Mouse (Mus musculus) embryonic stem cell, embryonic (primary cell): ENCODE measurements at regions not wholly inside any gene's neighbourhood (a gene's known extent, or its start where the extent isn't known, plus 50 kb on each side); places are given as distances from the start of the nearest gene placed in this dataset.

Experiments used
- CTCF ChIA-PET, 4 experiments: fragments of 300-600 bp in 2 of 4; fragments of 350-600 bp in 2 of 4; sonication (Branson Sonifier 250); formaldehyde crosslinking; loops; one replicate each; lab custom pipeline; 2022; ENCODE audit warnings: inconsistent platforms in 2 of 4; lab: Charles Lee
- POLR2A ChIA-PET, 4 experiments: fragments of 300-600 bp in 2 of 4; fragments of 350-600 bp in 2 of 4; sonication (Branson Sonifier 250); formaldehyde crosslinking; loops; one replicate each; lab custom pipeline; 2022; ENCODE audit warnings: antibody characterized with exemption in 4 of 4, inconsistent platforms in 1 of 4; lab: Charles Lee

DNA sequence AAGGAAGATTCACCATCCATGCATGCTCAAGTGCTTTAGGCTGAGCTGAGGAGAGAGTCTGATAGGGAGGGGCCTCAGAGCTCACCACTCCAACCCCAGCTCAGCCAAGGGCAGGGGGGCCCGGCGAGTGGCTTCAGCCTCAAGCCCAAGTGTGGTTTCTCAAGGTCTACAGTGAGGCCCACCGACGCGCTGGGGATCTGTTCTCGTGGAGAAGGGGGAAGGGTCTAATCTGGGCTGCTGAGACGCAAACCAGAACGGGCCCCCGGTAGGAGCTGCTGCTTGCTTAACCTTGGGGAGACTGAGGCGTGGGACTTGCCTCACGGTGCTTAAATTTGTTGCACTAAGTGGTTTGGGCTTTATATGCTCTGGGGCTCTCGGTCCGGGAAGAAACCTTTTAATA is 70.9 kb downstream of the Asb1 start:
- ChIA-PET POLR2A (interaction anchor here in 1 of 4 experiments (0.9 to 1.8 kb wide), 4 partner anchors 10 to 75 kb away, joined by 3 to 8 read pairs (median 3); no protein-coding TSS in a partner anchor), CTCF (interaction anchor here (0.6 to 1.5 kb wide), 5 partner anchors 9 to 264 kb away, joined by 3 to 8 read pairs (median 3); no protein-coding TSS in a partner anchor)

DNA sequence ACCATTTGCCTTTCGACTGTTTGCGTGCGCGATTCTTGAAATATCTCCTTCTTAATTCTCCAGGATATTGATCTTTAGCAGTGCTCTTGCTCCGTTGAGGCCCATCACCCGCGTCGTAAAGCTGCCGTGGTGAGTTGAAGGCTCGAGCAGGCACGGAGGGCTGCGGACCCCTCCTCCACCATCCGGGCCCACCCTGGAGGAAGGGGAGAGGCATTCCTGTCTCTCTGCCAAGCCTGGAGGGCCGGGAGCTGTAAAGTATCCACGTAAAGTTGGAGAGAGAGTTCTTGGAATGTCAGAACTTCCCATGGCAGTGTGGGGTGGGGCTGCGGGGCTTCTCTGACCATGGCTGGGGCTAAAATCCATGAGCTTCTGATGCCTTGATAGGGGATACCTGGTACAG is 71.3 kb downstream of the Asb1 start:
- CTCF ChIA-PET: interaction anchor here (0.6 to 1.5 kb wide), 5 partner anchors 10 to 263 kb away, joined by 3 to 8 read pairs (median 3); no protein-coding TSS in a partner anchor

DNA sequence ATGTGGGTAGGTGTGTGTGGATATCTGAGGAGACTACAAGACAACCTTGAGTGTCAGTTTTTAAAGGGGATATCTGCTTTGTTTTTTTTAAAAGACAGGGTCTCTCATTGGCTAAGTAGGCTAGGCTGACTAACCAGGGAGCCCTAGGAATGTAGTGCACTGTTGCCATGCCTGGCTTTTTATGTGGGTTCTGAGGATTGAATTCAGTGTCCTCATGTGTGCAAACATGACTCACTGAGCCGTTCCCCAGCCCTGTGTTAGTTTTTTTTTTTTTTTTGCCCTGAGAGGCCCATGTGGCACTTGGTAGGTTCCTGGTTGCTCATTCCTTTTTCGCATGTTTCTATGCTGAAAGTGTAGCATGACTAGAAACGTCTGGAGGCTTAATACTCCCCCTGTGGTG is 72.6 kb downstream of the Asb1 start:
- ChIA-PET POLR2A (interaction anchor here in 1 of 4 experiments (0.7 kb wide), 1 partner anchor 15 kb away, joined by 3 read pairs; no protein-coding TSS in a partner anchor), CTCF (interaction anchor here in 1 of 4 experiments (0.6 kb wide), 1 partner anchor 891 kb away, joined by 3 read pairs; no protein-coding TSS in a partner anchor)

More for the DNA sequence above, 71.3 kb downstream of the Asb1 start:
- POLR2A ChIA-PET: interaction anchor here in 1 of 4 experiments (0.9 to 1.8 kb wide), 4 partner anchors 10 to 76 kb away, joined by 3 to 8 read pairs (median 3); no protein-coding TSS in a partner anchor

DNA sequence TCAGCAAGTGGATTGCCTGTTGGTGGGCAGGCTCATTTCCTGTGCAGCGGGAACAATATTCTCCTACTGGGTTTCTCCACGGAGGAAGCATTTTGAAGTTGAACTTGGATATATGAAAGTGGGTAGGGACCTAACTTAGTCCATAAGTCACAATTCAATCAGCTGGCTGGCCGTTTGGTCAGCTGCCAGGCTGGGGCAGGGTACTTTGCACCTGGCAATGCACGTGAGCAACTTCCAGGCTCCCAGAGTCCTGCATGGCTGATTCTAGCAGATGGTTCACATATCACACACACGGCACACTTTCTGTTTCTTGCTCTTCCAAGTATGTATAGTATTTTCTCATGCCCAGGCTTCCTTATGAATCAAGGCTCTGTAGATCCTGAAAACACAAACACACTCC is 75.1 kb downstream of the Asb1 start:
- CTCF ChIA-PET: no interaction called here
- POLR2A ChIA-PET: no interaction called here

DNA sequence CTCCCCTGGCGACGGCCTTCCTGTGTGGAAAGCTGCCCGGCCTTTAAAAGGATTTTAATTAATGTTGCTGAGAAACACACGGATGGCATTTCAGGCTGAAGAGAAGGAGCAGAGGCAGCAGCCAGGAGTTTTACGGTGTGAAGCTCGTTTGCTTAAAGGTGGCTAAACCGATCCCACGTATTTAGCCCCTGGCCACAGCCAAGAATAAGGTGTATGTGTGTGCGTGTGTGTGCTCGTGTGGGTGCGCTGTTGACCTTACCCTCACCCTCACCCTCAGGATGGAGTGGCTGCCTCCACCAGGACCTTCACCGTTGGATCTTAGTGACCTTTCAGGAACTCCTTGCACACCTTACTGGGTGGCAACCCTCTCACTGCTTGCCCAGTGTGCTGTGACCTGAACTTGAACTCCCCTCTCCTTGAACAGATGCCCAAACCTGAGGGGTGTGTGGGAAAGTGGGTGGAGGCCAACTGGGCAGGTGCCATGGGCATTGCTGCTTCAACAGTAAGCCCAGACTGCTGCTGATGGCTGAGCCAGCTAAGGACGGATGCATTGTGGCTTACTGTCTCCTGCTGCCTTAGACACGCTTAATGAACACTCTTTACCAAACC is 78.3 kb downstream of the Asb1 start:
- POLR2A ChIA-PET: interaction anchor here in 1 of 4 experiments (1.0 kb wide), 1 partner anchor 9 kb away, joined by 3 read pairs; no protein-coding TSS in a partner anchor
- CTCF ChIA-PET: no interaction called here

DNA sequence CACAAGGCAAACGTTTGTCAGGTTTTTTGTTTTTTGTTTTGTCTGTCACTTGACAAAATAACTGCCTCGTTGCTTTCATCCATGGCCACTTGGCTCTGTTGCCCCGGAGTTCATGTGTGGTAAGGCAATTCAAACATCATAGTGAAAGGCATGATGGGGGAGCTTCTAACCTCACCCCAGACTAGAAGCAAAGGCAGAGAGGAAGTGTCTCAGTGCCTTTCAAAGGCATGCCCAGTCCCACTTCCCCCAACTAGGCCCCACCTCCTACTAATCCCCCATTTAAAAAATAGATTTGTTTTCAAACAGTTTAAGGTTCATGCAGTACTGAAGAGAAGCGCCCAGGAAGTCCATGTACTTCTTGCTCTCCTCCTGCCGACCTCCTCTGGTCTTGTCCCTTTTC is 80.8 kb downstream of the Asb1 start:
- POLR2A ChIA-PET: no interaction called here
- CTCF ChIA-PET: no interaction called here

DNA sequence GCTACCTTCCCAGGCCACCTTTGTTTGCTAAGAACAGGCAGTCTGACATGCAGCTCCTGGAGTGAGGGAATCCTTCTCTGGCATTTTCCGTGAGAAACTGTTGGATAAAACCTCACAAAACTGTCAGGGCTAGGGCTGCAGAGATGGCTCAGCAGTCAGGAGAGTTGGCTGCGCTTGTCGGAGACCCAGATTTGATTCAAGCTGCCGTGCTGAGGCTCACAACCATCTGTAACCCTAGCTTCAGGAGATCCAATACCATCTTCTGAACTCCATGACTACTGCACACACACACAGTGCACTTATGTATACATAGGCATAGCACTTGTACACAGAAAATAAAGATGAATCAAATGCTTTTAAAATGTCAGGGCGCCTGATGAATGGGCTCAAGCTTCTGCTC is 82.5 kb downstream of the Asb1 start:
- ChIA-PET CTCF (no interaction called here), POLR2A (no interaction called here)

DNA sequence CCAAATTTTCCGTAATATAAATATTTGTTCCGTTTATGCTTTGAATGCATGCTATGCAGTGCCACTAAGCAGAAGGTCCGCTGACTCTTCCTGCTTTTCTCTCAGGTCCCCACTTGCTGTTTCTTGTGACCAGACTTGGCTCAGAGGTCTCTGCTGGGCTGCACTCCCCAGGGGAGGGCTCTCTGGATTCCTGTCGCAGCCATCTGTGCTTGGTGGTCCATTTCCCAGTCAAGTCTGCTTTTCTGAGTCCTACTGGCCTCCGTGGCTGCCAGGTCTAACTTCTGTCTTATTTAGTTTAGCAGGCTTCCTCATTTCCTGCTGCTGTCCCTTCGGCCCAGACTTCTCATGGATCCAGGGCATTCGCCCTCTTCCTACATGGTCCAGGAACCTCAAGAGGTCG is 83.7 kb downstream of the Asb1 start:
- CTCF ChIA-PET: no interaction called here
- POLR2A ChIA-PET: no interaction called here

DNA sequence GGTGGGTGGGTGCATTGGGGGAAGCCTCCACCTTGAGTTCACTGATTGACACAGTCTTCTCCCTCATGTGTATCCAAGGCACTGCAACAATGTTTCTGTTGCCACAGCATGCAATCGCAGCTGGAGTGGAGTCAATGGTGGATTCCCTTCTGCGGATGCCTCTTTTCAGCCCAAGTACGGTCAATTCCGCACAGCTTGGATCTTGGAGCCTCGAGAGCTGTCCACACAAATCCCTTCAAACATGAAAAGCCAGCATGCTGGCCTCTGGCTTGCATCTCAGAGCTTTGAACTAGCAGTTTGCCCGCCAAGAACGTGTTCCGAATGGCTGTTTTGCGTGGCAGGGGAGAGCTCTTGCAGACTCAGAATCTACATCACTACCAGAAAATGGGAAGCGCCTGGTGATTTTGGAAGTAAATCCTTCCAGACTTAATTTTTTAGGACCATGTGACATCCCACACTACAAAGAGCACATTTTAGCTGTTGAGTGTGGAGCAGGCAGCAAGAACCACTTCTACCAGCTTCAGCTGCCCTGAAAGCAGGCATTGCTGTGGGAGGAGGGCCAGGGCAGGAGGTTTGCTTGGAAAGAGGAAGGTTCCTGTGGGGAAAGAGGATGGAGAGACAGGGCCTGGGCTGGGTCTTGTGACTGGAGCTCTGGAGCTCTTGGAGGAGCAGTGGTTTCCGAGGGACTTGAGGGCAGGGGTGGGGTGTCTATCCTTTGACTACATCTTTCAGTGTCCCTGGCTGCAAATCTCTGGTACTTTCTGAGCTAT is 84.4 kb downstream of the Asb1 start:
- ChIA-PET CTCF (no interaction called here), POLR2A (no interaction called here)

DNA sequence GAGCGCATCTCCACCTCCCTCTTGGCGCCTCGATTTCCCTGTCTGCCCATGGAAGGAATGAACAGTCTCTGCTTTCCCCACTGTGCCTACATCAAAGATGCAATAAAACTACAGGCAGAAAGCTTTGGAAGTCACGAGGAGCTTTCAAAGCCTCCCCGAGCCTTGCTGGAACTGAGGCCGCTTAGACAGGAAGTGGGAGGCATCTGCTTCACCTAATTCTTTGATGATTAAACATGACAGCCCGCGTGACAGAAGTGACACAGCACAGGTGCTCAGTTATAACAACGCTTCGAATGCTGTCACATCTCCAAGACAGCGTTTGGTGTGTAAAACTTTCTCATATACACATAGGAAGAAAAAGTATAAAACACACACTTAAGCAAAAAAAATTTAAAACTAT is 85.7 kb downstream of the Asb1 start:
- ChIA-PET POLR2A (interaction anchor here in 1 of 4 experiments (0.7 kb wide), 1 partner anchor 16 kb away, joined by 3 read pairs; no protein-coding TSS in a partner anchor), CTCF (no interaction called here)

DNA sequence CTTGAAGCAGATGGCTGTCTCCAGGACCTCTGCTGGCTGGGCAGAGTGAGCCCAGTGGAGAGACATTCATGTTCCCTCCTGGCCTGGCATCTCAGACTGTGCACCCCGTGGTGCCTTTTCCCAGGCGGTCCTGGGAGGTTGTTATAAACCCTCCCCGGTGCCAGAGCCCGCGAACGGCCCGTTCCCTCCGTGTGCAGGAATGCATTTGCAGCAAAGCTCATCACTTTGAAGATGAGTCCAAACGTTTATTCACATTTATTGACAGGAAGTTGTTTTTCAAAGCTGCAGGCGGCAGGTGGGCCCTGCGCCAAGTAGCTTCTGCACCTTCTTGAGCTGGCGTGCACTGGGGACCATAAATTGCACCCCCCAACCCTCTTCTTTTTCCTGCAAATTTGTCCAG is 89.9 kb downstream of the Asb1 start:
- CTCF ChIA-PET: interaction anchor here in 1 of 4 experiments (0.7 kb wide), 1 partner anchor 1350 kb away, joined by 3 read pairs; no protein-coding TSS in a partner anchor
- POLR2A ChIA-PET: no interaction called here

DNA sequence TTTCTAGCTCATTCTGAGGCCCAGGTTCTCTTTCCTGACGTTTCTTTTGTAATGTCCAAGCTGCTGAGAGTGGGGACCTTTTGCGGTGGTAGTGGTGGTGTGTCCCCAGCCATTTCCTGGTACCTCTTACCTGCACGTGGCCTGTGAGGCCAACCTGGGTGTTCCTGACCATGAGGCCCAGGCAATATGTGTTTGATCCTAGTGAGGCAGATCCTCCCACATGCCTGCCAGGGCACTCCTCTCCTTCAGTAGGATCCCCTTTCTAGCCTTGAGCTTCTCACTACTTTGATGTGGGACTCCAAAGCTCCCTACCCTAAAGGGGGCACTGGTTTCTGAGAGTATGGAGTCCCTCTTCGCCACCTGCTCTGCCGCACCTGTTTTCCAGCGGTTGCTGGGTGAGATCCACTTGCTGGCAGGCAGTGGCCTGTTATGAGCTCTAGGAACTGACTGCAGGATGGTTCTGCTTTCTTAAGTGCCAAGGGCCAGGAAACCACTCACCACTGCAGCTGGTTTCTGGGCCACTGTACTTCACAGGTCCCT is 90.6 kb downstream of the Asb1 start:
- ChIA-PET POLR2A (no interaction called here), CTCF (interaction anchor here in 1 of 4 experiments (0.7 kb wide), 1 partner anchor 1349 kb away, joined by 3 read pairs; no protein-coding TSS in a partner anchor)

DNA sequence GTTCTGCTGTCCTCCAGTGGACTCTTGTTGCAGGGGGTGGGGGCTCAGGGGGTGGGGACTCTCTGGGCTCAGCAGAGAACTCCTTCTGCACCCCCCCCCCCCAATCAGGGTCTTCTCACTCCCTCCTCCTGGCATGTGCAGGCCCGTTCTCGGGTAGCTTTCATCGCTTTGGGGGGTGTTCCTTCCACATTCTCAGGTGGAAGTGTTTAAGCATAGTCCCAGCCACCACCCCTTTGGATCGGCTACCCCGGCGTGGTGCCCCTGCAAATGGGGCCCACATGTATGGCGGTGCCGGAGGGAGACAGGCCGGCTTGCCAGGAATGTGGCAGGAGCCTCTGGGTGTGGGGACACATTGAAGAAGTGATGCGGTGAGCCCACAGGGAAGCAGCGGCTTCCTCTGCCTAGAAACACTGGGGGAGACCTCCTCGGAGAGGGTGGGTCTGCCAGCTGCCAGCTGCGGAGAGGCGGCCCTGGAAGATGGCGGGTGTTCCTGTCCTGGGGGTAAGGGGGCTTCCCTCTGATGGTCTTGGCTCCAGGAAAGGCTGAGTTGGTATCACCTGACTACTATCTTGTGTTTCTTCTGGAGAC is 92.7 kb downstream of the Asb1 start:
- CTCF ChIA-PET: interaction anchor here in 1 of 4 experiments (2.0 kb wide), 1 partner anchor 32 kb away, joined by 5 read pairs; no protein-coding TSS in a partner anchor
- POLR2A ChIA-PET: interaction anchor here in 2 of 4 experiments (0.6 kb wide), 4 partner anchors 26 to 816 kb away, joined by 3 to 4 read pairs (median 3); no protein-coding TSS in a partner anchor

DNA sequence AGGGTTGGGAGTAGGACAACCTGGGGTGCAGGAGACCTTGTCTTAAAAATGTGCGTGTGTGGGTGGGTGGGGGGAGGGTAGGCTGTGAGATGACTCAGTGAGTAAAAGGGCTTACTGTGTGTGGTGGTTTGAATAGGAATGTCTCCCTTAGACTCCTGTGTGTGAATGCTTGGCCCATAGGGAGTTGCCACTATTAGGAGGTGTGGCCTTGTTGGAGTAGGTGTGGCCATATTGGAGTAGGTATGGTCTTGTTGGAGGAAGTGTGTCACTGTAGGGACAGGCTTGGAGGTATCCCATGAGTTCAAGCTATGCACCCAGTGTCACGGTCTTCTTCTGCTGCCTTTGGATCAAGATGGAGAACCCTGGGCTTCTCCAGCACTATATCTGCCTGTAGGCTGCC is 96.2 kb downstream of the Asb1 start:
- CTCF ChIA-PET: no interaction called here
- POLR2A ChIA-PET: no interaction called here

DNA sequence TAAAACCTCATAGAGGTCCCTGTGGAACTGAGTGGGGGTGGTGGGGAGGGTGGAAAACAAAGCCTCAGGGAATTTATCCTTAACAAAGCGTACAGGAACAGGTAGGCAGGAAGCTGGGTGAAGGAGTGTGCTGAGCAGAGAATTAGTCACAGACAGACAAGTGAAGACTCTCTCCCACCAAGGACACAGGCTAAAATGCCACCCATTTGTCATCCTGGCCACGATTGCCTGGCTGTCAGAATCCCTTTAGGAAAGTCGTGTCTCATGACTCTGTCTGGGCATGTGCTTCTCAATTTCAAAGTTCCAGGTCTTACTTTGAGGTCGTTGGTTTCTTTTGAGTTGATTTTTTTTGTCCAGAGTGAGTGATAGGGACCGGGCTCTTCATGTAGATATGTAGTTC is 100.2 kb downstream of the Asb1 start:
- ChIA-PET CTCF (no interaction called here), POLR2A (no interaction called here)

DNA sequence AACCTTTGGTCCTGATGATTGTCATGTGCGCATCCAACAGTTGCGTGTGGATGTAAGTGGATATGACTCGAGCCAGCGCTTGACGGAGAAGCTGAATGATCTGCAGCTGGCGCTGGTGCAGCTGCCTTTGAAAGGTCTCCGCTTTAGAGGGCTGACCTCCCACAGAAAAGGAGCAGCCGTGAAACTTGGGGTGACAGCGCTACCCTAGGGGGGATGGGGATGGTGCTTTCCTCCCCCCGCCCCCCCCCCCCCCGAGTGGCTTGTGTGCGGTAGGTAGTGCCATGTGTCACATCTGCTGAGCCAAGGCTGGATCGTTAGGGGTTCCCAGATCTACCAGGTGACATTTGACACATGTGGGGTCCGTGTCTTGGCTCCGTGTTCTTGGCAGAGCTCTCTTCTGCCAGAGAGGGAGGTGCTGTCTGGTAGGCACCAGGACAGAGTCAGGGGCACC is 118.7 kb downstream of the Asb1 start:
- POLR2A ChIA-PET: interaction anchor here in 2 of 4 experiments (0.6 kb wide), 2 partner anchors 10 to 30 kb away, joined by 3 read pairs; no protein-coding TSS in a partner anchor

DNA sequence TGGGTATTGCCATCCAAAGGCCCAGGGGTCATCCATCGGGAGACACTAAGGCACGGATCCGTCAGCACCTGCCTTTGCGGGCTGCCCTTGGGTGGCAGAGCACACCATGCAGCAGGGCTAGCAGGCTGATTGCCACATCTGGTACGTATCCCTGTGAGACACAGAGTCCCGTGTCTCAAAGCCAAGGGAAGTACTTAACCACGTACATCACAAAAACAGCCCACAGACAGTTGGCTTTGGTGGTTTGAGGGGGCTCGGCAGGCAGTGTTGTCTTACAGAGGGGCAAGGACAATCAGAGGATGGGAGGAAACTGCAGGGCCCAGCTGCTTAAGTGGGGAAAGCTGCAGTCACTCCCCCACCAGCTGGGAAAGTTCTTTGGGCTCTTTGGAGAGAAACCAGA is 119.1 kb downstream of the Asb1 start:
- POLR2A ChIA-PET: interaction anchor here in 3 of 4 experiments (0.6 to 0.7 kb wide), 3 partner anchors 10 to 984 kb away, joined by 3 to 4 read pairs (median 3); no protein-coding TSS in a partner anchor

More for the DNA sequence above, 118.7 kb downstream of the Asb1 start:
- CTCF ChIA-PET: interaction anchor here in 1 of 4 experiments (0.7 kb wide), 1 partner anchor 83 kb away, joined by 5 read pairs; no protein-coding TSS in a partner anchor

DNA sequence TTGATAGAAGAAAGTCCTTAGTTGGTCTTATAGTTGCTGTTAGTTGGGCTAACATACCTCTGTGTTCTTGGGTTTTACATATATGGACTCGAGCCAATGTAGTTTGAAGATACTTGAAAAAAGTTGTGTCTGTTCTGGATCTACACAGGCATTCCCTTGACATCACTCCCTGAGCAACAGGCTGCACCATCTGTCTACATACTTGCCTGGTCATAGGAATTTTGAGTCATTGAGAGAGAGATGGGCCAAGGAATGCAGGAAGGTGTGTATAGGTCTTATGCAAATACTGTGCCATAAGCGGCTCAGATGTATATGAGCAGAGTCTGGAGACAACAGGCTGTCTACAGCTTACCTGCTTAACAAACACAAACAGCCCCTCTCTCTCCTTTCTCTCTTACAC is 122.9 kb downstream of the Asb1 start:
- ChIA-PET CTCF (interaction anchor here in 1 of 4 experiments (0.7 kb wide), 1 partner anchor 200 kb away, joined by 3 read pairs; no protein-coding TSS in a partner anchor), POLR2A (interaction anchor here in 1 of 4 experiments (1.1 kb wide), 1 partner anchor 29 kb away, joined by 3 read pairs; no protein-coding TSS in a partner anchor)

More for the DNA sequence above, 119.1 kb downstream of the Asb1 start:
- CTCF ChIA-PET: interaction anchor here in 3 of 4 experiments (0.6 to 0.7 kb wide), 3 partner anchors 586 to 1769 kb away, joined by 3 to 6 read pairs (median 4); no protein-coding TSS in a partner anchor
